Mouse (Mus musculus) small intestine, adult 10 weeks (tissue): ENCODE data around the gene Pibf1. TPM values are rescaled to one million over a fixed set of nuclear protein-coding genes. Genes with fewer than 3 reads are reported as not detected.

Source experiments
- polyA plus RNA-seq: library from polyadenylated mRNA; stranded (reverse); fragments of 350-450 nt; fragmentation: Illumina TruSeq; extraction: RNeasy Lipid Tissue Mini Kit (QIAGEN cat#74804); gene quantifications from one replicate; pipeline ENCODE4 v1.2.3, GENCODE M21; 2014; ENCODE audit warnings: low replicate concordance

The Pibf1 gene
- polyA plus RNA-seq, result 12.5 TPM

GRCm38 (mm10) chr14:99099267-99099966 lies at the start of gene Pibf1, which contains the start of gene Dis3:
Gene Pibf1 (plus strand): TSS chr14:99099424.
Gene Dis3 (minus strand): TSS chr14:99099770.

GRCm38 (mm10) chr14:99298385-99299021 lies 199.3 kb downstream of the Pibf1 start, which contains the start of gene Klf5:
Gene Klf5 (plus strand): TSS chr14:99298691.

Other genes with a start within 250 kb of the Pibf1 start
- 76.2 TPM for gene Rpl36a-ps1, start 105.1 kb upstream of the Pibf1 start, polyA plus RNA-seq
- 91.5 TPM for gene Mzt1, start 53.3 kb upstream of the Pibf1 start, polyA plus RNA-seq
- gene Bora, start 53.2 kb upstream of the Pibf1 start, polyA plus RNA-seq, result 14.7 TPM
- gene Dis3, start 346 bp downstream of the Pibf1 start, polyA plus RNA-seq, result 29.3 TPM
- 236 TPM for gene Klf5, start 199.3 kb downstream of the Pibf1 start, polyA plus RNA-seq